Mouse (Mus musculus) olfactory bulb, adult 2 months (tissue): Measurements from ENCODE around the gene Eno2.
"Not testable (repeated sequence)": the region's sequence is repeated elsewhere in the genome, so short reads cannot be mapped to it uniquely, and the experiment has no call there.

ENCODE experiments used
- CTCF ChIP-seq: fragments of 200-500 bp; IDR thresholded peaks from 2 replicates; pipeline ENCODE4 v1.5.1; 2012; ENCODE audit warnings: low read depth, mild to moderate bottlenecking, low read length, moderate library complexity; ENCODE audit not compliant: insufficient read depth
- POLR2A ChIP-seq: fragments of 200-500 bp; IDR thresholded peaks from 2 replicates; pipeline ENCODE4 v1.6.1; 2012; ENCODE audit warnings: mild to moderate bottlenecking, low read depth, low read length, moderate library complexity; ENCODE audit not compliant: insufficient read depth

- TF ChIP-seq POLR2A, CTCF: not testable (repeated sequence)
Observed at GRCm38 (mm10) chr6:124802400-124802799, 32.9 kb upstream of the Eno2 start.
